Mouse (Mus musculus) thymus, postnatal 14 days (tissue): Measurements from ENCODE around the gene Tbc1d1.

Experiments used
- DNase-seq: peaks from one replicate; pipeline ENCODE4 v3.0.0; 2021

Gene Tbc1d1

DNA sequence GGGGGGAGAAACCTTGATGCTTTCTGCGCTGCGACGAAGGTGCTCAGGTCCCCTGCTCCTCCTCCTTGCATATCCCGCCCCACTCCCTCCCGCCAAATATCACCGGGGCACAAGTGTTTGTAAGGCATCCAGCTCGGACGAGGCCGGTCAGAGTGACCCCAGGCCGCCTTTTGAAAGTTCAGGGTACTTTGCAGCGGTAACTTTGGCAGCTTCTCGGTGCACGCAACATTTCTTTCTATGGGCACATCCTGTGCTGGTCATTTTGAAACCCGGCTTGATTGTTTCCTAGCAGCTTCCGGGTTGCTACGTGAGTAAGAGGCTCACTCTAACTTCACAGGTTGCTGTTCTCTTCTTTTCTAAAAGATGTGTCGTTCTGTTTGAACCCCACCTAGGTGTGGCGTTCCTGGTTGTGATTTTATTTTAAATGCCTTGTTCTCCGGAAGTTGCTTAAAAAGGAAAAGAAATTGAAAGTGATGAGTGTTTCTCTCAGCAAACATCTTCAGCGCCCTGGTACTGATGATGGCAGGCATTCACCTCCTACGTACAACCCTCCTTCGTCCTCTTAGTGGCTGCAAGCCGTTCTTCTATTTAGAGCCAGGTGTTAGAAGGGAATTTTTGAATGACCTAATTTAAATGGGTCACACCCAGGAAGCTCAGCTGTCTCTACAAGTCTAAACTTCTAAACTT lies 4.7 kb downstream of the Tbc1d1 start:
- peak; percentile 34 for DNase-seq

DNA sequence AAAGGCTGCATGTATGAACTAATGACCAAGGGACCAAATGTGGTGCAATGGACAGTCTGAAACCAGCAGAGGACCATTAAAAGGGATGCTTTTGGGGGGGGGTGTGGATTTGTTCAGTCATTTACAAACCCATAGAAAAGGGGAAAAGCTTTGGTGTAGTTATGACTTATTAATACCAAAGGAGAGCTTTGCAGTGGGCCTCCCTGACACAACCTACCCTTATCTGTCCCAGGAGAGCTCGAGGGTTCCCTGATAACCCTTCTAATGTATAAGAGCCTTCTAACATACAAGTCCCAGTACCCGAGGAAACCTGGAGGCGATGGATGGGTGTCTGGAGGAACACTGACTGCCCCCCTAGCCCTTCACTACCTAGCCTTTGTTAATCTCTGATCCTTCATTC lies 5.8 kb downstream of the Tbc1d1 start:
- no peak for DNase-seq

DNA sequence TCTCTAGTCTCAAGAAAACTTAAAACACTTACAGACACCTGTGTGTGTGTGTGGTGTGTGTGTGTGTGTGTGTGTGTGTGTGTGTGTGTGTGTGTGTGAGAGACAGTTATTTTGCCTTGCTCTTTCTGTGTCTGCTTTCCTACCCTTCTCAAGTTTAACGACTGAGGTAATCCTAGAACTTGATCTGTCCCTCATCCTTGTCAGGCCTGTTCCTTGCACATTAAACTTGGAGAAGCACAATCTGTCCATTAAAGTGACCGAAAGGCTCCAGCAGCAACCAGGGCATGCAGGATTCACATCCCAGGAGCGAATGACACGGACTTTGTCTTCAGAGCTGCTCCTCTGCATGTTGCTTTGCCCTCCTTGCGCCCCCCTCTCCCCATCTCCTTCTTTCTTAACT lies 6.5 kb downstream of the Tbc1d1 start:
- no peak for DNase-seq

DNA sequence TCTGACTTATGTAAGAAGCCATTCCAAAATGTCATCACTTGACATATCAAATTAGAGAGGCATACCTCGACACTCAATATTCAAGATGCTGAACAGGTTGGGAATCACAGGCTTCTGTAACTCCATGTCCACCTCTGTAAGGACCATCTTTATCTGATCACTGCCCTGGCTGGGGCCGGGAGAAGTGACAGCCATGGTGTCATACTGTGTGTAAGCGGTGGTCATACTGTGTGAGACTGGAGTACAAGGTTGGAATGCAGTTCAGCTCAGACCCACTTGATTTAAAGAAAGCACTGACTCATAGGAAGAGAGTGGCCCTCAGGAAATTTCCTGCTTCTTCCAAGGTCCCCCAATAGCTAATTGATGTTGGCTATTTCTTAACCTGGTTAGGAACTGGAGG lies 8.3 kb downstream of the Tbc1d1 start:
- DNase-seq, result no peak

DNA sequence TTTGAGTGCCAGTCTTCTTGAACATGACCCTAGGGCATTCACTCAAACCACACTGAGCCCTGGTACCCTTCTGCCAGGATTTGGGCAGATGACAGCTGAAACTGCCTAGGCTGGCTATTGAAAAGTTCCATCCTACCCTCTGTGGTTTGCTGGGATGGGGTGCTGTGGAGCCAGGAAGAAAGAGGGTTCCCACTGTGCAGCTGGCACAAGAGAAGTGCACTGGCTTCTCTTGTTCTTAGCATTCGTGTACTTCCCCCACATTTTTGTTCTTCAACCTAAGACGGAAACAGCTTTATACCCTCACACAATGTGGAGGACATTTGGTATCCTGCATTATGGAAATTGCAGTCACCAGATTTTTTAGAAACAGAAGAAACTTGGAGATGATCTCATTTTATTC lies 9.7 kb downstream of the Tbc1d1 start:
- no peak for DNase-seq

DNA sequence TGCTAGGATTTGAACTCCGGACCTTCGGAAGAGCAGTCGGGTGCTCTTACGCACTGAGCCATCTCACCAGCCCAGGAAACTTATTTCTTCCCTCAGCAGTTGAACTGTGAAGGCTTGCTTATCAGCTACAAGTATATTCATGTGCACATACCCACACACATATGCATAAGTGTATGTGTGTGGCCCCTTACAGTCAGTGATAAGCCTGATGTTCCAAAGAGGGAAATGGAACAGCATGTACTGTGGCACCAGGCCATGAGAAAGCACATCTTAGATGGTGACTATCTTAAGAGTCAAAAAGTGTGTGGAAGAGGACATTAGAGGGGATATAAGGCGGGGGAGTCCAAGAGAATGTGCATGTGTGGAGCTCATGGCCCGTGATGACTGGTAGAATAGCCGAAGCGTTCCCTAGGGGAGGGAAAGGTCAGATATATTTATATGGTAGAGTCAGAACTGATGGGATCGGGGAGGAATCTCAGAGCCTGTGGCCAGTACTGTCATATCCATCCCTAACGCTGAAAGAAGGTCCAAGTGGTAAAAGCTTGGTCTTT lies 13.0 kb downstream of the Tbc1d1 start:
- DNase-seq, result no peak

DNA sequence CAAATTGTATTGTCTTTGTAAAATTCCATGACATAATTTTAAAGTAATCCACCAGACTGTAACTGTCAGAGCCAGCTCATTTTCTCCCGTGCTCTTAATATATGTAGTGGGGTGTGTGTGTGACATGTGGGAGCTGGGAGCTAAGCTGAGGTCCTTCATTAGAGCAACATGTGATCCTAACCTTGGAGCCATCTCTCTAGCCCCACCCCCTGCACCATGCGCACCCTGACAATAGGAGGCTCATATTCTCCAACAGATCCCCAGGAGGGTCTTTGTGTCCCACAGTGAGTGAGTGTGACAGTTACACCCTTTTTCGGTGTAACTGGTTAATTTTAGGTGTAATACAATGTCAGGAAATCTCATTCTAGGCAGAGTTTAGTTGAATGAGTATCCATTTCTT lies 16.8 kb downstream of the Tbc1d1 start:
- DNase-seq, result no peak

DNA sequence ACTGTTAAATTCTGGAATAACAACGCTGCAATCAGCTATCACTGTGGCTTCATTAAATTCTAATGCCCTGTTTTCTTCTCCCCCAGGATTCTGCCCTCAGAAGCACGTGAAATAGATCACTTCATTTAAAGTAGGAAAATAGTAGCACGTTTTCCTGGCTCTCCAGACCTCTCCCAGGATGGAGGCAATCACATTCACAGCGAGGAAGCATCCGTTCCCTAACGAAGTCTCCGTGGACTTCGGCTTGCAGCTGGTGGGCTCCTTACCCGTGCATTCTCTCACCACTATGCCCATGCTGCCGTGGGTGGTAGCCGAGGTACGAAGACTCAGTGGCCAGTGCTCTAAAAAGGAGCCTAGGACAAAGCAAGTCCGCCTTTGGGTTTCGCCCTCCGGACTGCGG lies 17.2 kb downstream of the Tbc1d1 start:
- DNase-seq, result no peak

DNA sequence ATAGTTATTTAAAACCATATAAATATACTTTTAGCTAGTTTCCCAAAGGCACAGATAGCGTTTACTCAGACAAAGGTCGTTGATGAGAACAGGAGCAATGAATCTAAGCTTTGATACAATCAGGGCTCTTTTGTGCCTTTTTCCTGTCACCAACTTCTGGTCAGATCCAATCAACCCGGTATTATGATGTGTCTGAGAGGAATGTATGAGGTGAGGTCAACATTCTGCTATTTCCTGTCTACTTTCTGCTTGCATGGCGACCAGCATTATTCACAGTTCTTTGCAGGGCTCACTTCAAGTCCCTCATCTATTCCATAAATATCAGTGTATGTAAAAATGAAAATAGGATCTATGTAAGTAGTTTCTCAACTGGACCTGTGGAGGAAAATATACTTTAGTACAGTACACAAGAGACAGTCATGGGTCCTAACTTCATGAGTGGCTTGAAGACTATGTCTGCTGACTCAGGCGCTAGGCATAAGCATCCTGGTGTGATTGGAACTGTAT lies 18.4 kb downstream of the Tbc1d1 start:
- DNase-seq, result no peak

DNA sequence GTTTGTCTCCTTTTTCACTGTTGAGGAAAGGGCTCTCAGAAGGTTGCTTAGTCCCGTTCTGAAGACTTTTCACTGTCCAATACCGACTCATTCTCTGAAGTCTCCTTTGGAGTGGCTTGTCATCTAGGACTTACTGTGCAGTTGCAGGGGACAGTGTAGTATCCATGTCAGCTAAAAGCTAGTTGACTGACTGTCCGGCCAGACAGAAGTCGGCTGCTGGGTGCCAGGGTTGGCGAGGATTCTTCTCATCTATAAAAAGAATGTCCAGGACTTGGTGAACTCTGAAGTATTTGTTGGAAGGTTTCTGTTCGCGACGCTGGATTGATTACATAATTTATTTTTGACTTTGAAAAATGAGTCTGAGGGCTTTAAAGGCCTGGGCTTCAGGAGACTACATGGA lies 24.4 kb downstream of the Tbc1d1 start:
- DNase-seq, result no peak

DNA sequence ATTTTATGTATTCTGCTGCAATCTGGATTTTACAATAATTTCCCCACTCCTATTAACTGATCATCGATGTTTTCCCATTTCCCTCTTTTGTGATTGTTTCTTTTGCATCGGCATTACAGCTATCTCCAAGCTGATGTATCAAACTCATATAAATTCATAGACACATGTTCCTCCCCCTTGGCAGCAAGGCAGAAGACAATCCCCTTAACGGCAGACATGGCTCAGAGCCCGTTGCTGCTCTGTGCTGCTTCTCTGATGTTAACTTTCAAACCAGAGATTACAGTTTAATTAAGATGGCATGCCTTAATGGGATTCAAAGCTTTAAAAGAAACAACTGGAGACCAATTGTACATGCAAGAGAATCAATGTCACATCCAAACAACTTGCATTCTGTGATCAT lies 27.6 kb downstream of the Tbc1d1 start:
- no peak for DNase-seq

DNA sequence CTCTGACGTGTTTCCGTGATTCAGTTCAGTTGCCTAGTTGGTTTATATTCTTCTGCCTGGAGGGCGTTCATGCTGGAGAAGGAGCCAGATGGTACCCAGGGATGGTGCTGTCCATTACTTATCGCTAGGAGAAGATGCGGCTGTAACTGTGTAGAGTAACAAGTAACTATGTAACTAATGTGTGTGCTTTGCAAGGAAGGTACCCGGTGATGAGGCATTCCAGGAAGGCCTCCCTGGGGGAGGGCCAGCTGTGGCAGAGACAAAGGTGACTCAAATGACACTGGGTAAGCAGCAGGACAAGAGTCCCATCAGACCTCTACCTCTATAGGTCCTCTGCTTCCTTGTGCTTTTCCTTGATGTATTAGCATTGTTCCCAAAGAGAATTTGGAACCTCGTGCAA lies 29.2 kb downstream of the Tbc1d1 start:
- DNase-seq, result no peak

DNA sequence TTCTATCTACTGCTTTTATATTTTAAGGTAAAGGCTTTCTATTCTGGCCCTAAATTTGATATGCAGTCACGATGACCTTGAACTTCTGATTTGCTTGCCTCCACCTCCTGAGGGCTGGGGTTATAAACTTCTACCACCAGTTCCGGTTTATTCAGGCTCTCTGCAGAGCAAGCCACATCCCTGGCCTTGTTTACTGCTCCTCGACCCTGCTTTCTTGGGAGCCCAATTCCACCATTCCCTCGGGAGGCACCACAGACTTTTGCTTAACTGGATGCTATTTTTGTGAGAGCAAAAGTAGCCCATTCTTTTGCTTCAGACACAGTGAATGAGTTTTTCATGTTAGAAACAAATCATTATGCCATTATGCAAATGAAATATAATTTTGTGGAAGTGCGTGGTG lies 30.5 kb downstream of the Tbc1d1 start:
- DNase-seq, result no peak

DNA sequence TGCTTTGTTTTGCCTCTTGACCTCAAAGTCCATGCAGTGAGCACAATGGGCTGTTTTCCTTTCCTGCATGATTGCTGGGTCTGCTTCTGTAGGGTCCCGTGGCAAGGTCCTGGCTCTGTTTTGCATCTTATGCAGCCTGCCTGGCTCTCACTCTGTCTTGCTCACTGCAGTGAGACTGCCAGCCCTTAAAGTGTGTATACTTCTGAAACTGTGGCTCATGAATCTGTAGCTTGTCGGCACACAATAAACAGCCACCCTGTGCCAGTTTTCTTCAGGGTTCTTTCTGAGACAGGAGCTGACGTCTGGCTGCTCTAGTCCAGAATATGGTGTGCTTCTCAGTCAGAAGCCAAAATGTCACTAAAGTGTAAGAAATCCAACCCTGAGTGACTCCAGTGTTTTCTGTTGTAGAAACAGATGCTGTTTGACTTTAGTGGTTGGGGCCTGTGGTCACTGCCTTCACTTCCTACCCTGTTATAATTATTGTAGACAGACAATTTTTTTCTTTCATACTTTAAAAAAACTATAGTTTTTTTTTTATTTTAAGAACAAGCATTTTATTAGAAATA lies 32.1 kb downstream of the Tbc1d1 start:
- no peak for DNase-seq

DNA sequence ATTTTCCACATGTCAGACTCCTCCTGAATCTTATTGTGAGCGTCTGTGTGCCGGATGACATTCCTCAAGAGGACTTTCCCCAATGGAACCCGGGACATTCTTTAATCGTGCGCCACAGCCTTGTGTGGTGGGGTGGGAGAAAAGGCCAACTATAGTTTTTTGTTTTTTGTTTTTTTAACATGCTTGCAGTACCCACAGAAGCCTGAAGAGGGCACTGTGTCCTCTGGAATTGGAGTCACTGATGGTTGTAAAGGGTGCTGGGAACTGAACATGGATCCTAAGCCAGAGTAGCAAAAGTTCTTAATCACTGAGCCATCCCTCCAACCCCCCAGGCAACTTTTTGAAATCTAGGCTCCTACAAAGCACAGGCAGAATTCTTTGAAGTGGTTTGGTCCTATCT lies 34.8 kb downstream of the Tbc1d1 start:
- no peak for DNase-seq

DNA sequence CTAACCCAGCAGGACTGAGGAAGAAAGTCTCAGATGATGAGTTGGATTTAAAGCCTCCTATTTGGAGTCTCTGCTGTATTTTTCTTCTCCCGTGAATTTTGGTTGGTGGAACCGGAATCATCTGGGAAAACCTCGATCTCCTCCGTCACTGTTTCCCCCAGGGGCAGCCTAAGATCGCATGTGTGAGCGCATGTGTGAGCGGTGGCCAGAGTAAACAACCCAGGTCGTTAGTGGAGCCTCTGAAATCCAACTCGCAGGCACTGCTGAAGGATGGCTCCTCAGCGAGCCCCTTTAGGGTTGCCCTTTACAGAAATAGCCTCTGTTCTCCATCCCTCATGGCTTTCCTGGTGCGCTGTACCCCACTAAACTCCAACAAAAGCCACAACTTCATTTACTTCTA lies 37.2 kb downstream of the Tbc1d1 start:
- no peak for DNase-seq

DNA sequence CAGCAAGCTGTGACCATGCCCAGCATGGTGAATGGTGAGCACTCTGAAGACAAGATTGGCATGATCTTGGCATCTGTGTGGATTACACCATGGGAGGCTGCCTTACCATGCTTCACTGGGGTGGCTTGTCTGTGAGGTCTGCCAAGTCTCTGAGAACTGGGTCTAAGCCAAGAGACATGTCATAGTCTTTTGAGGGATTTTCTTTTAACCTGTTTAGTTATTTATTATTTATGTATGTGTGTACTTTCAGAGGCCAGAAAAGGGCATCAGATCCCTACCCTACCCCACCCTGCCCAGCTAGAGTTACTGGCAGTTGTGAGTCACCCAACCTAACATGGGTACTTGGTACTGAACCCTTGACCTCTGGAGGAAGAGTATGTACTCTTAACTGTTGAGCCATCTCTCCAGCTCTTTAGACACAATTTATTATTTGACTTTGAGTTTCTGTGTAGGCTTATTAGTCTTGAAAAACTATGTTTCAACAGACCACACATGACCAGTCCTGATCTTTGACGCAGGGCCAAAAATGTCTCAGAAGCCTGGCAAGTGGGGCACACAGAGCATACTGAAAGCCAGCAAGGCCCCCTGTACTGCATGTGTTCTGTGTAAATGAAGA lies 40.3 kb downstream of the Tbc1d1 start:
- no peak for DNase-seq

DNA sequence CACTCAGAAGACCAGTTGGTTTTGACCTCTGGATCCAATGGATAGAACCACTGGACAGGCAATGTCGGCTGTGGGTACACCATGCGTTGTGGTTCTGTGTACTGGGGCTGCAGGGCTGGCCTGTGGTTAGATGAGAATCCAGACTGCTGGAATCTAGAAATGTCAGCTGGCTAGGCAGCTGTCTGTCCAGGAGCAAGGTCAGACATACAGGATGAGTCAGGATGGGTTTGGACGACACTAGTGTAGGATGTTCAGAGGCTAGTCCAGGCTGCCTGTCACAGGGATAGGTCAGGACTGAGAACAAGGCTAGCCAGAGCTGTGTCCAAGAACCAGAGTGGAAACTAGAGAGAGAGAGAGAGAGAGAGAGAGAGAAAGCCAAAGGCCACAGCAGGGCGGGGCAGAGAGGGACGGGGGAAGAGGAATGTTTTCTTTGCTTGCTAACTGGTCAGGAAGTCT lies 40.8 kb downstream of the Tbc1d1 start:
- DNase-seq, result no peak

DNA sequence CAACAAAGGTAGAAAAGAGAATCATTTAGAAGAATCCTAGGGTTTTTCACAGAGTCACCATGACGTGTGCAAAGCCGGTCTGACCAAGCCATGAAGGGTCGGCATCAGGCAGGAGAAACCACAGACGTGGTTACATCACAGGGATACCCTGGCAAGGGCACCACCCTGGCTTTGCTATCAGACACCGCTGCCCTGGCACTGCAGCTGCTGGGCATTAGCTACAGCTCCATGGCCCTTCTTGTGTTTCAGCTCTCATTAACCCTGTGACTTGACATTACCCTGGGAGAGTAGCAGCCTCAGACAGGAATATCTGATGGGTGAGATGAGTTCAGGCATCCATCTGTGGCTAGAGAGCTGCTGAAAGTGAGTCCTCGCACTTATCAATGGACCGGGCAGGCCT lies 42.5 kb downstream of the Tbc1d1 start:
- DNase-seq, result no peak

DNA sequence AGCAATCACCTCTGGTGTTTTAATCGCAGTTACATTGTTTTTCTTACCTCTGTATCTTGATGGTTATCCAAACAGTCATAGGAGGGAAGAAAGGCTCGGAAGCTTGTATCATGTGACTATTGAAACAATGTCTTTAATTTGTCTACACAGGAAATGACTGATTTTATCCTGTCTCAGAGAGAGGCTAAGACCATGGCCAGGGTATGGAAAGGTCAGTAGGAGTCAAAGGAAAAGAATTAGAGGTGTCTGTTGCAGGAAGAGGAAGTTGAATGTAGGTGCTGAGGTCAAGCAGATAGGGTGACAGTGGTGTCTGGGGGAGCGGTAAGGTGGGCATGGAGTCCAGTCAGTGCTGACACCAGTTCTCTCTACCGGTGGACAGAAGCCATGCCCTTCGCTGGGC lies 45.0 kb downstream of the Tbc1d1 start:
- no peak for DNase-seq

DNA sequence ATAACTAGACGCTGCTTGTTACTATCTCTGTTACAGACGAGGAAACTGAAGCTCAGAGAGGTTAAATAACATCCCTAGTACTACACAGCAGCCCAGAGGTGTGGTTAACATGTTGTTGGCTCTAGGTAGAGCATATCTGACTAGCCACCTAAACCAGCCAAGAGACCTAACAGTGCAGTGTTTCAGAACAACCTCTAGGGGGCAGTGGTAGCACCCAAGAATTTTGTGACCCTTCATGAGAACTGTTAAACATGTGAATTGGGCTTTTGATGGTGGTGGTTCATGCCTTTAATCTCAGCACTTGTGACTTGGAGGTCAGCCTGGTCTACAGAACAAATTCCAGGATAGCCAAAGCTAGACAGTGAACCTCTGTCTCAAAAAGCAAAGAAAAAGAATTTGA lies 46.2 kb downstream of the Tbc1d1 start:
- DNase-seq, result peak; percentile 61

DNA sequence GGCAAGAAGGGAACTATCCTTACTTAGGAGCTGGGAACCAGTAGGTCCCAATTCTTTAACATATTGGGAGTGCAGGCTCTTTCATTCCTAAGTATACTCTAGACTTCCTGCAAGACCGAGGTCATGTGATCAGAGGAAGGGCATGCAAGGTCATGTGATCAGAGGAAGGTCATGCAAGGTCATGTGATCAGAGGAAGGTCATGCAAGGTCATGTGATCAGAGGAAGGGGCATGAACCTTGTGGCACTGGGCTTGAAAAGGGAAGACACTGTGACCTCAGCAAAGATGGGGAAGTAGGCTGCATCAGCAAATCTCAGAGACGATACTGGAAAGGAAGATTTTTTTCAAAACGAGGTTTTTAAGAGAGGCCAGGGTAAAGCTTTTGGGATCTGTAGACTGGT lies 49.5 kb downstream of the Tbc1d1 start:
- no peak for DNase-seq

DNA sequence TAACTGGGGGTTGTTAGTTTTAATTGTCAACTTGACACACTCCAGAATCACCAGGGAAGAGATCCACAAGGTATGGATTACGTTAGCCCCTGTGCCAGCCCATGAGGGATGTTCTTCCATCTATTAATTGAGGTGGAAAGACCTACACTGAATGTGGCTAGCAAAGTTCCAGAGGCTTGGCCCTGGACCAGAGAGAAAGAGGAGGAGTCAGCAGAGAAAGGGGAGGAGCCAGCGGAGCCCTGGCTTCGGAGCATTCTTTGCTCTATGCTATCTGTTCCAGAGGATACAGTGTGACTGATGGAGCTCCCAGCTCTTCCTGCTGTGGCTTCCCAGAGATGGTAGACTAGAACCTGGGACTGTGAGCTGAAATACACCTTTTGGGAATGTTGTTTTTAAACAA lies 50.3 kb downstream of the Tbc1d1 start:
- DNase-seq, result no peak

DNA sequence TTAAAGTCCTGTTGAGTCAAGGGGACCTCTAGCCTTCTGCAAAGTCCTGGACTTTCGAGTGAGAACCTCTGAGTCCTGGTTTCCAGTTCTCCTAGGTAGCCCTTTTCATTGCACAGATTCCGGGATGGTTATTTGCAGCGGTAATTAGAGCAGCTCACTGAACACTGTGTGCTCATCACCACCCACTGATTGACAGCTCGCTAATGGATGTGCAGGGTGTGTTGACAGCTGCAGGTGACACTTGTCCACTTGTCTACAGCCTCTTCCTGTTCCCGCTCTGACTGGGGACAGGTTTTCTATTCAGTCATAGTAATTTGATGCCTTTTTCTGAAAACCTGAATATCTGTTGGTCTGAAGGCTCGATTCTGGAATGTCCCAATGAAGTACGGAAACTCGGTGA lies 50.8 kb downstream of the Tbc1d1 start:
- DNase-seq, result no peak
